Mouse (Mus musculus) hindbrain, embryonic 16.5 days (tissue): ENCODE measurements at regions not wholly inside any gene's neighbourhood (a gene's known extent, or its start where the extent isn't known, plus 50 kb on each side); places are given as distances from the start of the nearest gene placed in this dataset.

ENCODE experiments used
- ATAC-seq: fragments of 200-750 bp; cut with Nextera tagmentation; 2 replicates; pipeline ENCODE4 v1.8.0; 2017; ENCODE audit warnings: moderate TSS enrichment, moderate library complexity
- H3K27ac ChIP-seq: fragments of 300-500 bp; sonication (generic); 2 replicates; pipeline ENCODE4 v1.5.1; 2014; ENCODE audit warnings: low read depth, mild to moderate bottlenecking, control low read depth, low read length, moderate library complexity
- H3K27me3 ChIP-seq: fragments of 300-500 bp; sonication (generic); replicated peaks from 2 replicates; pipeline ENCODE4 v1.6.1; 2014; ENCODE audit warnings: low read length; ENCODE audit not compliant: control insufficient read depth, insufficient read depth
- H3K36me3 ChIP-seq: fragments of 300-500 bp; sonication (generic); 2 replicates; pipeline ENCODE4 v1.6.1; 2014; ENCODE audit warnings: mild to moderate bottlenecking, low read length, moderate library complexity, mixed read lengths; ENCODE audit not compliant: control insufficient read depth, insufficient read depth
- H3K4me1 ChIP-seq: fragments of 300-500 bp; sonication (generic); 2 replicates; pipeline ENCODE4 v1.6.1; 2014; ENCODE audit warnings: low read depth, low read length; ENCODE audit not compliant: control insufficient read depth, insufficient read depth
- H3K4me2 ChIP-seq: fragments of 300-500 bp; sonication (generic); 2 replicates; pipeline ENCODE4 v1.6.1; 2014; ENCODE audit warnings: mild to moderate bottlenecking, low read length, control low read depth, moderate library complexity
- H3K4me3 ChIP-seq: fragments of 300-500 bp; sonication (generic); 2 replicates; pipeline ENCODE4 v1.5.1; 2014; ENCODE audit warnings: mild to moderate bottlenecking, low read length, control low read depth, moderate library complexity
- H3K9ac ChIP-seq: fragments of 300-500 bp; sonication (generic); 2 replicates; pipeline ENCODE4 v1.6.1; 2014; ENCODE audit warnings: low read depth, mild to moderate bottlenecking, control low read depth, low read length, moderate library complexity
- H3K9me3 ChIP-seq: fragments of 300-500 bp; sonication (generic); 2 replicates; pipeline ENCODE4 v1.6.1; 2014; ENCODE audit warnings: mild to moderate bottlenecking, low read length, moderate library complexity; ENCODE audit not compliant: control insufficient read depth
- WGBS: fragments of 180-500 bp; shearing (Covaris S2); extraction: QIAGEN DNeasy Blood & Tissue Kit; methylation state at CpG from one replicate; pipeline ENCODE4 v1.1.7; 2014; 5-methylcytosine and 5-hydroxymethylcytosine counted together

- peak; percentile 9; the same call in 1 of the 2 replicates for ATAC-seq
- WGBS, result 74% methylated on average over 8 of the region's 8 CpGs
Measured at GRCm38 (mm10) chr14:106765884-106766467, 660.0 kb downstream of the Trim52 start.

More at GRCm38 (mm10) chr14:106765884-106766467, 660.0 kb downstream of the Trim52 start:
- Histone ChIP-seq H3K27ac (no peak overlapping the region), H3K9me3 (no peaks in the 10 kb centered on the region), H3K9ac (no peak overlapping the region), H3K4me3 (no peak overlapping the region), H3K4me1 (no peaks in the 10 kb centered on the region), H3K27me3 (no peaks in the 10 kb centered on the region), H3K36me3 (no peaks in the 10 kb centered on the region), H3K4me2 (no peak overlapping the region)
